Mouse (Mus musculus) induced T-regulatory cell, adult 2 months (primary cell): ENCODE measurements around the gene 1700025G04Rik.

ENCODE experiments used
- DNase-seq: peaks from one replicate; pipeline ENCODE4 v3.0.0-alpha.2; 2012; ENCODE audit warnings: low read depth

1700025G04Rik gene

GRCm38 (mm10) chr1:151900706-151901360, 189.1 kb downstream of the 1700025G04Rik start:
- no peak for DNase-seq

- DNase-seq = no peak
Observed at GRCm38 (mm10) chr1:151899964-151900363, 190.0 kb downstream of the 1700025G04Rik start.

DNA sequence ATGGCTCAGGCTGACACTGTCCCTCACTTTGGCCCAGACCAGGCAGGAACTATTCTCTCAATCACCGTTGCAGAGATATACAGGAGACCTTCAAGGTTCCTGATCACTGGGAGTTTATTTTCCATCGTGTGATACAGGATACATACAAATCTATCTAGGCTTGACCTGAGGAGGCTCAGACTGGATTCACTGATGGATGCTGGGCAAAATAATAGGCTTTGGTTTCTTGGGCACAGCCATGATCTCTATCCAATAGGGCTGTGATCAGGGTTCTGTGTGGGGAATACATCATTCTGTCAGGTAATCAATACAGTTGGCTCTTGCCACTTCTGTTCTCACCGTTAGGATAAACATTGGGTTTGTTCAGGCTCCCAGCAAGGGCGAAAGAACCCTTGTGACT, 194.5 kb downstream of the 1700025G04Rik start:
- no peak for DNase-seq

DNA sequence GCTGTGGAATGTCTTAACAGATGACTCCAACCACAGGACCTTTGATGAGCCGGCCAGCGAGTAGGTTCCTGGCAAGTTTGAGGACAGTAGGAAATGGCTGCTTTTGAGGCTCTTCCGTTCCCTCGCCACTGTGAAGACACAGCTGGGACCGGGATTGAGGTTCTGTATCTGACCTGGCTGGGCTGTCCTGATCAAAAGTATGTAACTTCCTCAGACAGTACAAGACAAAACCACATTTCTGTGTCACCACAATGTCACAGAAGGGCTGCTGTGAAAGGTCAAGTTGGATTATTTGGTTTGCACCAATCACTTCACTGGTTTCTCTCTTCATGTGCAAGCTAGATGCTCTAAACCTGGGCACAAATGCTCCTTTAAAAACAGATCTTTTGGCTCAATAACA, 195.9 kb downstream of the 1700025G04Rik start:
- peak; percentile 26 for DNase-seq

DNA sequence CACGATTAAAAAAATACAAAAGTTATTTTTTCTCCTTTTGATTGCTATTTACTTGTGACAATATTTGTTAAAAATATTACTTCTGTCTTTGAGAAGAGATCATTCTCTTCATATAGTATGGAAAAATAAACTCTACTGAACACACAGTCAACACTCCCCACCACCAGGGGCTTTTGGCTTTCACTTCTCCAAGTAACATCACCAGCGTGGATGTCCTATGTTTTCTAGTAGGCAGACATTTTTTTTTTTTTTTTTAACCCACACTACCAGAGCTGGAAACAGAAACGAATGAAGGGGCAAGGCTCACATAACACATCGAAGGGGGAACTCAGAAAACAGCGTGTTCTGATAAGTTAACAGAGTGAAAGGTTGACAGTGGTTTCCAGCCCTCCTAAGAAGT, 197.9 kb downstream of the 1700025G04Rik start:
- no peak for DNase-seq

DNA sequence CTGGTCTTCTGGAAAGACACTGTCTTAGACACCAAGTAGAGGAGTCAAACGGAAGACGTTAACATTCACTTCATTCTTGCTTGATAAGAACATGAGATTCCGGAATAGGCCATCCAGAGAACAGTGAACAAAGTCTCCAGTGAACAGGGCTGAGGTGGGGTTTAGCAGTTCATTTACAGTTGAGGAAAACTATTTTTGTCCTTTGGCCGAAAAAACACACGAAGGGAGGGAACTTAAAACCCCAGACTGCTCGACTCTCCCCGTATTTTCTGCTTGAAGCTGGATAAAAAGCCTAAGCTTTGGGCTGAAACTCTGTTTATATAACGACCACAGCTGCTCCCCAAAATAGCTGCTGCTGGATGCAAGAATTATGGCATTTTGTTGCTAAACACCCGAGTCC, 198.7 kb downstream of the 1700025G04Rik start:
- DNase-seq = no peak

DNA sequence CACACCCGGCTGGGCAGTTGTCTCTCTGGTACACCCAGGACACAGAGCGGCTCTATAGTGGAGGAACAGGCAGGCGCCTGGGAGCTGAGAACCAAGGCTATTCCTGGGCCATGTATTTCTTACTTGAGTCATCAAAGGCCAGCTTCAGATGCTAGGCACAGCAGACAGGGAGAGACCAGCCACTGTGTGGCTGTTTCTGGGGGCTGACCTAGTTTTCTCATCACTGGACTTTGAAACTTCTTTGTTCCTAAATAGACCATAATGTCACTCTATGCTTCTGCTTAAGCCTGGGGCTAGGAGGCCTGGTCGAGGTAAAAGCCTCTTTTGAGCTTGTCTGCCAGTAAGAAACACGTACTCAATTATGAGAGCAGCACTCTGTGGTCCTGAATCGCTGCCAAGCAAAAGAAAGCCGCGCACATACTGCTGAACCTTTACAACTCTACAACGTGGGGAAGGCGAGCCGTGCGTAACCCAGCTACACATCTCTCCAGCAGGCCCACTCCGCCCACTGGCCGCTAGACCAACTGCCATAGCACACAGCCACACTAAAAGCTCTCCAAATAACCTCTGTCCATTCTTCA, 199.8 kb downstream of the 1700025G04Rik start:
- DNase-seq = no peak

- DNase-seq = no peak
Observed at GRCm38 (mm10) chr1:151887631-151888030, 202.3 kb downstream of the 1700025G04Rik start.

- DNase-seq = no peak
Observed at GRCm38 (mm10) chr1:151887126-151887525, 202.8 kb downstream of the 1700025G04Rik start.

- DNase-seq = no peak
Observed at GRCm38 (mm10) chr1:151886171-151886570, 203.8 kb downstream of the 1700025G04Rik start.

GRCm38 (mm10) chr1:151881253-151881652, 208.7 kb downstream of the 1700025G04Rik start:
- DNase-seq = no peak

DNA sequence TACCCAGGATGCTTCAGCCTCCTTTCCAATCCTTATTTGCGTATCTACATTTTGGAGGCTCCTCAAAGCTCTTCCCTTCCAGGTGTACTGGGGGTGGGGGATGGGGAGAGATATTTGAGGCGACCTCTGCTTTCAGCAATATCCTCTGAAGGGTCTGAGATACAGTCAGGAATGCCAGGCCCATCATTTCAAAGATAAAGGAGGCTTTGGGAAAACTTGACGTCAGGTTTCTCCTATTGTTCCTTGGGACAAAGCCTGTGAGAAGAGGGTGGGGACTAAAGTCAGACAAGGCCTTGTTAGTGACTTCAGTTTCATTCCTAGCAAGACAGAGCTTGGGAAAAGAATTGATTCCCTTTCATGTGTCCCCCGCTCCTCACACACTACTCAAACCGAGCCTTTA, 209.2 kb downstream of the 1700025G04Rik start:
- DNase-seq = no peak

- DNase-seq = no peak
Observed at GRCm38 (mm10) chr1:151879966-151880365, 210.0 kb downstream of the 1700025G04Rik start.

GRCm38 (mm10) chr1:151879308-151879850, 210.5 kb downstream of the 1700025G04Rik start:
- no peak for DNase-seq

DNA sequence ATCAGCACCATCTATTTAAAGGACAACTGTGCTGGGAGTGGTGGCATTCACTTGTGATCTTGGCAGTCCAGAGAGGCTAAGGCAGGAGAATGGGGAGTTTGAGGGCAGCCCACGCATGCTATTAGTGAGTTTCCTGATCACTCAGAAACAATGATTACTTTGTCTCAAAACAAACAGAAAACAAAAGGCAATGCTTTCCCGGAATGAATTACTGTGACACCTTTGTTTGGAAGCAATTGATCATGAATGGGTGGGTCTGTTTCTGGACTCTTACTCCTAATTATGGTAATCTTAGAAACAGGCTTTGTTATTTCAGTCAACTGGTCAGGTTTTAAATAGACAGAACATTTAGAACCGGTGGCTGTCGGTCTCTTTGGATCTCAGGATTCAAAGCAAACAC, 211.5 kb downstream of the 1700025G04Rik start:
- DNase-seq = no peak

DNA sequence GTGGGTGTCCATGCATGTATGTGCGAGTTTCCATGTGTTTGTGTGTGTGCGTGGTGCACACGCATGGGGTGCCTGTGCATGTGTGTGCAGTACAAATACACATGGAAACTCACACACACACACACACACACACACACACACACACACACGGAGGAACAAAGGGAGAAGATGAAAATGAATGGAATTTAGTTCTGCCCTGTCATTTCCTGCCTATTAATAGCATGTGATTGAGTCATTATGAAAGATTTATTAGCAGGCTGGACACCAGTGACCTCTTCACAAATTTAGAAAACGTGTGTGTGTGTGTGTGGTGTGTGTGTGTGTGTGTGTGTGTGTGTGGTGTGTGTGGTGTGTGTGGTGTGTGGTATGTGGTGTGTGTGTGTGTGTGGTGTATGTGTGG, 217.0 kb downstream of the 1700025G04Rik start:
- DNase-seq = no peak

DNA sequence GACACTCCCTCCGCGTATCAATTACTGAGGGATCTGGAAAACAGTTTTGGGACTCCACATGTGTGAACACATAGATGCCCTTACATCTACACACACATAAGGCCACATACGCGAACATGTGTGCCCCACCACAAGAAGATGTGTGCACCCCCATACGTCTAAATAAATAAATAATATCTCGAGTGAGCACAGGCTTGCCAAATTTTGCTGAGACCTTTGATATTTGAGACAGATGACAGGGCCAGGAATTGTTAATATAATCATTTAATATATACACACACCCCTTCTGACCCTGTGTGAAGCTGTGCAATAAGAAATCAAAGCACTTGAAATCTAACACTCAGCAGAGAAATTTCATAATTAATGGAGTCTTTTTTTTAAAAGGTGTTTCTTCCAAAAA, 225.6 kb downstream of the 1700025G04Rik start:
- DNase-seq = no peak

- DNase-seq = no peak
Observed at GRCm38 (mm10) chr1:151863797-151864147, 226.2 kb downstream of the 1700025G04Rik start.

- DNase-seq = no peak
Observed at GRCm38 (mm10) chr1:151863135-151863796, 226.7 kb downstream of the 1700025G04Rik start.

- no peak for DNase-seq
Observed at GRCm38 (mm10) chr1:151862109-151862508, 227.8 kb downstream of the 1700025G04Rik start.

DNA sequence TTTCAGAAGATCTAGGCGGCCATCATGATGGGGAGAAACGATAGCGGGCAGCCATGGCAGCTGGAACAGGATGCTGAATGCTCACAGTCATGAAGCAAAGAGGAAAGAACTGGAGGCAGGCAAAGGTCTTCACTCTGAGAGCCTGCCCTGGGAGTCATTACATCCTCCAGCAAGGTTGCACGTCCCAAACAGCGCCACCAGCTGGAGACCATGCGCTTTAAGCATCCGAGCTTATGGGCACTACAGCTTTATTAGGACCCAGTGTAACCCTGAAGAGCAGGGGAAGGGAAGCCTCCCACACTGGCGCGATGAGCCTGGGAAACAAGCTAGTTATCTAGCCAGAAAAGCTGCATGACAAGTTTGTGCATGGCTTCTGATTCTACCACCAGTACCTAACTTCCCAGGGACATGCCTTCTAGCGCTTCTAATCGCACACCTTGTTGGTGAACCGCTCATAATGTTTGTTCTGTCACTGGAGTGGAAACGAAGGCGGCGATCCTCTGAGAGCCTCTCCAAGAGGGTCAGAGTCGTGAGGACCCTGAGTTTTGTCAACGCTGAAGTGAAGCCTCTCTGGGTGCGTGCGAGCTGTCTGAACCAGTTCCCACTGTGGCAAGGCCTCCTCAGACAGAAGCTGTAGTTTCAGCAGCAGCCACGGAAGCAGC, 228.5 kb downstream of the 1700025G04Rik start:
- DNase-seq = no peak

GRCm38 (mm10) chr1:151858474-151858873, 231.5 kb downstream of the 1700025G04Rik start:
- no peak for DNase-seq

DNA sequence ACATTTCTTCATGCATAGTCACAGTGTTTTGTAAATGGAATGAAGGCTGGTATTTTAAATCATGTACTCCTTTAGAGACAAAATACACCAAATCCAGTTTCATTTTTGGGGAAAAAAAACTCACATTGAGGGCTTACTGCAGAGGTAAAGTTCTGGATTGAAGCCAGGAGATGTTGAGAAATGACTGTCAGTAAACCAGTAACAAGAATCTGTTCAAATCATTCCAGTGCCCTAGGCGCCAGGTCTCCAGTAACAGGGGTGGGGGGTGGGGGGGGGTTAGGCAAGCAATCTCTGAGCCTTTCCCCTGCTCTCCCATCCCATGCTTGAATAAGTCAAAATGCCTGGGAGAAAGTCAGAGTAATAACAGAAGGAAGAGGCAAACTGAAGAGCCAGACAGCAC, 234.4 kb downstream of the 1700025G04Rik start:
- DNase-seq = no peak
